Mouse (Mus musculus) embryonic fibroblast, embryonic 13.5 days (primary cell): Measurements from ENCODE around the gene Ino80d.

Experiments used
- CTCF ChIP-seq: IDR thresholded peaks from 2 replicates; pipeline ENCODE4 v1.5.1; 2011; ENCODE audit warnings: mild to moderate bottlenecking, control low read depth, low read length, moderate library complexity, borderline replicate concordance; ENCODE audit not compliant: insufficient read depth
- POLR2A ChIP-seq: IDR thresholded peaks from 2 replicates; pipeline ENCODE4 v1.6.1; 2011; ENCODE audit warnings: low read depth, mild to moderate bottlenecking, control low read depth, low read length, moderate library complexity

DNA sequence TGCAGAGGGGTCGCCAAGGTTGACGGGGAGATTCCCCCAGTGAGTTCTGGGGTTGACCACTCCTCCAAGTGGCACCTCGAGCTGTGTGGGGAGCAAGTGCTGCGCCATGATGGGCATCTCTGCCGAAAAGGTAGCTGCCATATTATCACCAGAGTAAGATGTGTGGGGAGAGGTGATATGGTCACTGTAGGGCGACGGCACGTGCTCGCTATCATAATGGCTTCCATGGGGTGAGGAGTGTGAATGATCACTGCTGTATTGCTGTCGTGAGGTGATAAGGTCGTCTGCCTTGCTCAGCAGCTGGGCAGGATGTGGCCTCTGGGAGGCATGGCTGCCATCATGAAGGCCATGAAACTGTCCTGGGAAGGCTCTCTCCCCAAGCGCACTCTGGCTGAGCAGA lies 56.1 kb downstream of the Ino80d start:
- no peak for TF ChIP-seq CTCF
- no peak for TF ChIP-seq POLR2A
